Mouse (Mus musculus) MEL (cell line): Measurements from ENCODE around the gene Slc39a11. TPM values are rescaled to one million over a fixed set of nuclear protein-coding genes. Genes with fewer than 3 reads are reported as not detected.

Experiments used
- DNase-seq: peaks from one replicate; pipeline ENCODE4 v3.0.0; 2011; ENCODE audit warnings: low read depth, low spot score
- H3K27ac ChIP-seq: 2 replicates; pipeline ENCODE4 v1.5.1; 2012; ENCODE audit warnings: low read depth, mild to moderate bottlenecking, control low read depth, low read length, moderate library complexity; ENCODE audit not compliant: control insufficient read depth
- H3K27me3 ChIP-seq, 2 experiments: fragments of 150-350 bp in 1 of 2; sonication (generic) in 1 of 2; 2 replicates each; pipeline ENCODE4 v1.6.1; 2012; ENCODE audit warnings: low read length in 2 of 2, mild to moderate bottlenecking in 2 of 2, improper control_type of control experiment in 1 of 2, moderate library complexity in 1 of 2; ENCODE audit not compliant: insufficient read depth in 2 of 2, control insufficient read depth in 1 of 2
- H3K36me3 ChIP-seq, 2 experiments: 2 replicates each; pipeline ENCODE4 v1.6.1; 2012 to 2014; ENCODE audit warnings: low read length in 2 of 2, improper control_type of control experiment in 1 of 2, inconsistent platforms in 1 of 2, mild to moderate bottlenecking in 1 of 2; ENCODE audit not compliant: insufficient read depth in 2 of 2, control insufficient read depth in 1 of 2
- H3K4me1 ChIP-seq, 2 experiments: fragments of 150-350 bp in 1 of 2; sonication (generic) in 1 of 2; 2 replicates each; pipeline ENCODE4 v1.6.1; 2012; ENCODE audit warnings: low read length in 2 of 2, improper control_type of control experiment in 1 of 2, mild to moderate bottlenecking in 1 of 2; ENCODE audit not compliant: insufficient read depth in 2 of 2, control insufficient read depth in 1 of 2
- H3K4me3 ChIP-seq, 2 experiments: fragments of 150-350 bp in 1 of 2; sonication (generic) in 1 of 2; 2 replicates each; pipeline ENCODE4 v1.5.1; 2012; ENCODE audit warnings: low read depth in 2 of 2, low read length in 2 of 2, mild to moderate bottlenecking in 2 of 2, moderate library complexity in 2 of 2, control low read depth in 1 of 2, improper control_type of control experiment in 1 of 2; ENCODE audit not compliant: control insufficient read depth in 1 of 2, insufficient read depth in 1 of 2
- H3K79me2 ChIP-seq: 2 replicates; pipeline ENCODE4 v1.6.1; 2012; ENCODE audit warnings: mild to moderate bottlenecking, low read length, moderate library complexity; ENCODE audit not compliant: control insufficient read depth, poor library complexity, insufficient read depth
- H3K9ac ChIP-seq: 2 replicates; pipeline ENCODE4 v1.6.1; 2012; ENCODE audit warnings: low read depth, mild to moderate bottlenecking, control low read depth, low read length, moderate library complexity; ENCODE audit not compliant: control insufficient read depth, poor library complexity, severe bottlenecking
- H3K9me3 ChIP-seq: fragments of 150-350 bp; sonication (generic); replicated peaks from 2 replicates; pipeline ENCODE4 v1.6.1; 2012; ENCODE audit warnings: mild to moderate bottlenecking, low read length, improper control_type of control experiment, moderate library complexity; ENCODE audit not compliant: insufficient read depth
- BHLHE40 ChIP-seq: IDR thresholded peaks from 2 replicates; pipeline ENCODE4 v1.6.1; 2012; ENCODE audit warnings: low read depth, mild to moderate bottlenecking, inconsistent platforms, low read length, improper control_type of control experiment, borderline replicate concordance
- CHD1 ChIP-seq: IDR thresholded peaks from 2 replicates; pipeline ENCODE4 v1.6.1; 2012; ENCODE audit warnings: low read depth, mild to moderate bottlenecking, inconsistent platforms, low read length, improper control_type of control experiment
- CTCF ChIP-seq, 3 experiments: IDR thresholded peaks in 2 of 3; conservative IDR thresholded peaks in 1 of 3; 2 replicates each; pipeline ENCODE4 v1.5.1; 2011 to 2012; ENCODE audit warnings: low read length in 3 of 3, low read depth in 2 of 3, mild to moderate bottlenecking in 2 of 3, improper control_type of control experiment in 1 of 3, inconsistent platforms in 1 of 3, mixed read lengths in 1 of 3, moderate library complexity in 1 of 3; ENCODE audit not compliant: control insufficient read depth in 1 of 3, insufficient read depth in 1 of 3, poor library complexity in 1 of 3, severe bottlenecking in 1 of 3
- ELF1 ChIP-seq: IDR thresholded peaks from 2 replicates; pipeline ENCODE4 v1.6.1; 2014; ENCODE audit warnings: low read depth, mild to moderate bottlenecking, inconsistent platforms, low read length, improper control_type of control experiment, moderate library complexity
- EP300 ChIP-seq, 2 experiments: IDR thresholded peaks; 2 replicates each; pipeline ENCODE4 v1.6.1; 2011; ENCODE audit warnings: improper control_type of control experiment in 2 of 2, low read length in 2 of 2, low read depth in 1 of 2, mild to moderate bottlenecking in 1 of 2
- ETS1 ChIP-seq: IDR thresholded peaks from 2 replicates; pipeline ENCODE4 v1.6.1; 2012; ENCODE audit warnings: low read depth, mild to moderate bottlenecking, inconsistent platforms, low read length, improper control_type of control experiment, moderate library complexity
- KAT2A ChIP-seq: conservative IDR thresholded peaks from 2 replicates; pipeline ENCODE4 v1.6.1; 2012; ENCODE audit warnings: low read depth, low read length, improper control_type of control experiment, inconsistent platforms
- MAFK ChIP-seq: IDR thresholded peaks from 2 replicates; pipeline ENCODE4 v1.6.1; 2011; ENCODE audit warnings: low read depth, mild to moderate bottlenecking, low read length, improper control_type of control experiment, borderline replicate concordance
- MAX ChIP-seq: IDR thresholded peaks from 2 replicates; pipeline ENCODE4 v1.6.1; 2011; ENCODE audit warnings: low read length, improper control_type of control experiment
- NRF1 ChIP-seq: IDR thresholded peaks from 2 replicates; pipeline ENCODE4 v1.6.1; 2014; ENCODE audit warnings: low read depth, mild to moderate bottlenecking, inconsistent platforms, low read length, improper control_type of control experiment, moderate library complexity; ENCODE audit not compliant: poor library complexity, insufficient read depth, severe bottlenecking
- POLR2A ChIP-seq, 2 experiments: IDR thresholded peaks; 2 replicates each; pipeline ENCODE4 v1.6.1; 2011 to 2012; ENCODE audit warnings: low read length in 2 of 2, mild to moderate bottlenecking in 2 of 2, control low read depth in 1 of 2, improper control_type of control experiment in 1 of 2, low read depth in 1 of 2, moderate library complexity in 1 of 2; ENCODE audit not compliant: control insufficient read depth in 1 of 2, insufficient read depth in 1 of 2, poor library complexity in 1 of 2
- POLR2AphosphoS2 ChIP-seq: IDR thresholded peaks from 2 replicates; pipeline ENCODE4 v1.6.1; 2011; ENCODE audit warnings: low read length, improper control_type of control experiment
- RAD21 ChIP-seq: IDR thresholded peaks from 2 replicates; pipeline ENCODE4 v1.6.1; 2011; ENCODE audit warnings: mild to moderate bottlenecking, low read depth, low read length, improper control_type of control experiment
- RCOR1 ChIP-seq: IDR thresholded peaks from 2 replicates; pipeline ENCODE4 v1.6.1; 2012; ENCODE audit warnings: low read depth, mild to moderate bottlenecking, inconsistent platforms, low read length, improper control_type of control experiment
- SMC3 ChIP-seq: IDR thresholded peaks from 2 replicates; pipeline ENCODE4 v1.6.1; 2011; ENCODE audit warnings: low read depth, low read length, improper control_type of control experiment
- TAL1 ChIP-seq: IDR thresholded peaks from 2 replicates; pipeline ENCODE4 v1.6.1; 2012; ENCODE audit warnings: mild to moderate bottlenecking, inconsistent platforms, low read length, moderate library complexity, mixed read lengths
- UBTF ChIP-seq: IDR thresholded peaks from 2 replicates; pipeline ENCODE4 v1.6.1; 2012; ENCODE audit warnings: low read depth, mild to moderate bottlenecking, inconsistent platforms, low read length, improper control_type of control experiment, moderate library complexity, borderline replicate concordance; ENCODE audit not compliant: insufficient read depth
- USF2 ChIP-seq, 2 experiments: IDR thresholded peaks; 2 replicates each; pipeline ENCODE4 v1.6.1; 2011 to 2012; ENCODE audit warnings: improper control_type of control experiment in 2 of 2, low read length in 2 of 2, borderline replicate concordance in 1 of 2, inconsistent platforms in 1 of 2, low read depth in 1 of 2, mild to moderate bottlenecking in 1 of 2; ENCODE audit not compliant: insufficient read depth in 1 of 2
- ZC3H11A ChIP-seq: IDR thresholded peaks from 2 replicates; pipeline ENCODE4 v1.6.1; 2012; ENCODE audit warnings: low read depth, mild to moderate bottlenecking, inconsistent platforms, low read length, improper control_type of control experiment
- ZMIZ1 ChIP-seq: IDR thresholded peaks from 2 replicates; pipeline ENCODE4 v1.6.1; 2012; ENCODE audit warnings: low read depth, mild to moderate bottlenecking, inconsistent platforms, low read length, improper control_type of control experiment, moderate library complexity
- polyA plus RNA-seq, 2 experiments: library from polyadenylated mRNA; stranded (reverse) in 1 of 2; unstranded in 1 of 2; fragments of >175 nt in 1 of 2; fragments of >200 nt in 1 of 2; gene quantifications; 2 replicates each; pipeline versions ENCODE4 v1.2.1 to v1.2.4; 2012; ENCODE audit warnings: low replicate concordance in 2 of 2, low read depth in 1 of 2; ENCODE audit not compliant: insufficient read length in 2 of 2, insufficient read depth in 1 of 2, missing spikeins in 1 of 2
- total RNA-seq: library from RNA; depleted of rRNA; stranded (reverse); fragments of 300-350 nt; gene quantifications from 2 replicates; pipeline ENCODE4 v1.2.3, GENCODE M21; 2012

The Slc39a11 gene
- total and polyA plus RNA-seq, 3 experiments, result 34.2 to 45.6 TPM; not detected in 1

DNA sequence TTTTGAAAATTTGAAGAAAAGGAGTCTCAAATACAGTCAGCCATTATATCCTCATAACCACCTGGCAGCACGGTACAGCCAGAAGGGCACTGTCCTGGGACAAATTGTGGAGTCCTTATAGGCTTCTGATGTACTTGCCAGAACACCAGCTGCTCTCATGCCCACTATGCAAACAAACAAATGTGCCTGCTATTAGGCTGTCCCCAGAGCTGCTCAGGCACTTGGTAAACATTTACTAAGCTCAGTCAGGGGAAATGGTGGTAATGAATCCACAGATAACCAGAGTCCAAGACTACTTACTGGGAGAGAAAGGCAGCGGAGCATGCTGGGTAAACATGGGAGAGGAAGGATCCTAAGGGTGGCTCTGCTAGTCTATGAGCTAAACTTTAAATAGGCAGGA, 17.2 kb upstream of the Slc39a11 start:
- Histone ChIP-seq H3K79me2 (peaks cover 10% of the 10 kb centered on the region), H3K36me3 (peaks cover 9 to 42% of the 10 kb centered on the region in 2 experiments), H3K4me1 (no peaks in the 10 kb centered on the region; a peak in 1 of 4 replicates), H3K27me3 (no peaks in the 10 kb centered on the region), H3K4me3 (no peak overlapping the region)
- DNase-seq, result no peak
- no peak for TF ChIP-seq UBTF
- no peak for TF ChIP-seq SMC3
- no peak for TF ChIP-seq USF2 (IDR thresholded peaks at IDR 0.05; ENCODE audit: borderline replicate concordance in 1 of 2, insufficient read depth in 1 of 2, low read depth in 1 of 2, low read length in 2 of 2)
- TF ChIP-seq ZMIZ1, result no peak
- no peak for TF ChIP-seq CTCF (IDR thresholded peaks at IDR 0.05 in 2 of 3, conservative IDR thresholded peaks at IDR 0.05 in 1 of 3; ENCODE audit: control insufficient read depth in 1 of 3, insufficient read depth in 1 of 3, low read depth in 2 of 3, low read length in 3 of 3, poor library complexity in 1 of 3, severe bottlenecking in 1 of 3)
- TF ChIP-seq POLR2AphosphoS2, result no peak
- no peak for TF ChIP-seq TAL1
- TF ChIP-seq RAD21, result no peak
- no peak for TF ChIP-seq BHLHE40
- no peak for TF ChIP-seq EP300 (IDR thresholded peaks at IDR 0.05; ENCODE audit: low read depth in 1 of 2, low read length in 2 of 2)
- no peak for TF ChIP-seq CHD1
- TF ChIP-seq ELF1, result no peak
- no peak for TF ChIP-seq MAFK
- TF ChIP-seq NRF1, result no peak
- TF ChIP-seq RCOR1, result no peak
- no peak for TF ChIP-seq KAT2A
- TF ChIP-seq POLR2A (IDR thresholded peaks at IDR 0.05; ENCODE audit: control insufficient read depth in 1 of 2, insufficient read depth in 1 of 2, low read depth in 1 of 2, low read length in 2 of 2, poor library complexity in 1 of 2), result no peak
- no peak for TF ChIP-seq ETS1
- TF ChIP-seq ZC3H11A, result no peak
- TF ChIP-seq, all 39 proteins: peak for 0
- no peak overlapping the region for H3K27ac ChIP-seq
- H3K9me3 ChIP-seq, result no peaks in the 10 kb centered on the region
- H3K9ac ChIP-seq, result no peak overlapping the region

DNA sequence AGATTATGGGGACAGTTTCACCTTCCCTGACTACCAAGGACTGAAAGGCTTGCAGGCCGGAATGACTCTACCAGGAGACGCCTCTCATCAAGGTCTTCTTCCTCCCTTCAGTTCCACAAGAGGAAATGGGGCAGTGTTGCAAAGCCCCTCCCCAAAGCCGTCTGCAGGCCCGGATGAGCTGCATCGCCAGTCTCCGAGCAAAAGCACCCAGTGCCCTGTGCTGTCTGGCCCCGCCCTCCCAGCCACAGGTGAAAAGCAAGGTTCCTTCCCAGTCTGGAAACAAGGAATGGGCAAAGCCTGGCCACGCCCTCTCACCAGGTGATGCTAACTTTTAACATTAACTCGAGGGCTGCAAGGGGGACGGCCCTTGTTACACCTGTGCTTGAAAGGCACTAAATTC, 16.8 kb upstream of the Slc39a11 start:
- no peak for DNase-seq
- no peaks in the 10 kb centered on the region for H3K9me3 ChIP-seq
- H3K27me3 ChIP-seq, result no peaks in the 10 kb centered on the region
- H3K4me1 ChIP-seq, result peaks cover 0 to 3% of the 10 kb centered on the region in 2 experiments; a peak in 2 of 4 replicates
- H3K79me2 ChIP-seq, result peaks cover 10% of the 10 kb centered on the region
- no peak for TF ChIP-seq MAX
- TF ChIP-seq, all 39 proteins: peak for 0
- Histone ChIP-seq H3K4me3 (no peak overlapping the region), H3K36me3 (peaks cover 10 to 39% of the 10 kb centered on the region in 2 experiments), H3K9ac (no peak overlapping the region), H3K27ac (no peak overlapping the region)
